Mouse (Mus musculus) Patski (cell line): ENCODE results near the gene Gm20458. TPM values are rescaled to one million over a fixed set of nuclear protein-coding genes. Genes with fewer than 3 reads are reported as not detected.

Experiments used
- ATAC-seq: fragments of 100-300 bp; one replicate; pipeline ENCODE4 v1.8.0; 2021
- CTCF ChIA-PET: fragments of 350-600 bp; sonication (Branson Sonifier 250); formaldehyde crosslinking; loops from one replicate; lab custom pipeline; 2022; ENCODE audit warnings: inconsistent platforms; lab: Charles Lee
- POLR2A ChIA-PET: fragments of 350-600 bp; sonication (Branson Sonifier 250); formaldehyde crosslinking; loops from one replicate; lab custom pipeline; 2022; ENCODE audit warnings: antibody characterized with exemption, inconsistent platforms; lab: Charles Lee
- DNase-seq: peaks from one replicate; pipeline ENCODE4 v3.0.0-alpha.2; 2011; ENCODE audit warnings: low read depth, low spot score
- H3K27me3 ChIP-seq: fragments of 371-371 bp; one replicate; pipeline ENCODE4 v1.5.1; 2021
- CTCF ChIP-seq: fragments of 100-300 bp; IDR thresholded peaks from one replicate; pipeline ENCODE4 v1.5.1; 2021
- in situ Hi-C: fragments of 300-500 bp; cut with MboI; formaldehyde crosslinking; loops from 3 replicates; pipeline ENCODE4 v1.11.1; 2018; ENCODE audit warnings: low pct_unique_long_range_greater_than_20kb, mixed read lengths
- polyA plus RNA-seq: library from polyadenylated mRNA; unstranded; gene quantifications from one replicate; pipeline ENCODE4 v1.2.3, GENCODE M21; 2021

Gene Gm20458
- polyA plus RNA-seq, 1 experiment from 2014 or later, result 18.5 TPM

DNA sequence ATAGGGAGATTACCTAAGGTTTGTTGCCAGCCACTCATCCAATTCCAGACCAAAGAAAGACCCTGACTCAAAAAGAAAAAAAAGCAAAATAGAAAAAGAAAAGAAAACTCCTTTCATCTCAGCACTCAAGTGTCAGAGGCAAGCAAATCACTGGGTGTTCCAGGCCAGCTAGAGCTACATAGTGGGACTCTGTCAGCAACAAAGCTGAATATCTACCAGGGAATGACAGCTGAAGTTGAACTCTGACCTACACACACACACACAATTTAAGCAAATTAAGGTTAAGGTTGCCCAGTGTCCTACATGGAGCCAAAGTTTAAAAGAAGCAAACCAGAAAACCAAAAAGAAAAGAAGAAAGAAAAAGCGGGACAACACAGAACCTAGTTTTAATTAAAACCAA is 12.6 kb upstream of the Gm20458 start:
- in situ Hi-C loops, result no loop called here

GRCm38 (mm10) chr2:164448921-164449320 is 11.8 kb upstream of the Gm20458 start:
- H3K27me3 ChIP-seq, result no peaks in the 10 kb centered on the region
- no peak for TF ChIP-seq CTCF
- in situ Hi-C loops, result no loop called here
- ChIA-PET CTCF (interaction anchor here (1.2 to 2.3 kb wide), 3 partner anchors 8 to 22 kb away, joined by 3 to 8 read pairs (median 4); partner anchors contain the start of gene Sys1), POLR2A (interaction anchor here (0.6 kb wide), 1 partner anchor 182 kb away, joined by 3 read pairs; no protein-coding TSS in a partner anchor)
- no peak for ATAC-seq
- no peak for DNase-seq

More for the DNA sequence above, 12.6 kb upstream of the Gm20458 start:
- DNase-seq (no peak), ATAC-seq (no peak)
- TF ChIP-seq CTCF, result no peak
- H3K27me3 ChIP-seq, result no peaks in the 10 kb centered on the region
- ChIA-PET CTCF (interaction anchor here (1.2 to 2.3 kb wide), 3 partner anchors 9 to 21 kb away, joined by 3 to 8 read pairs (median 4); partner anchors contain the start of gene Sys1), POLR2A (no interaction called here)

GRCm38 (mm10) chr2:164449341-164450042 is 11.3 kb upstream of the Gm20458 start:
- H3K27me3 ChIP-seq, result no peaks in the 10 kb centered on the region
- ChIA-PET CTCF (interaction anchor here (1.4 to 2.3 kb wide), 2 partner anchors 10 to 23 kb away, joined by 3 to 8 read pairs; no protein-coding TSS in a partner anchor), POLR2A (interaction anchor here (0.6 kb wide), 1 partner anchor 182 kb away, joined by 3 read pairs; no protein-coding TSS in a partner anchor)
- ATAC-seq (no peak), DNase-seq (no peak)
- no peak for TF ChIP-seq CTCF
- in situ Hi-C loops, result no loop called here

- no peak for ATAC-seq
- in situ Hi-C loops, result no loop called here
- TF ChIP-seq CTCF, result no peak
- ChIA-PET CTCF (interaction anchor here (0.6 to 1.3 kb wide), 3 partner anchors 12 to 102 kb away, joined by 3 to 5 read pairs (median 3); no protein-coding TSS in a partner anchor), POLR2A (interaction anchor here (0.6 to 8.3 kb wide), 3 partner anchors 11 to 340 kb away, joined by 5 to 110 read pairs (median 48); partner anchors contain the start of gene Sdc4)
- no peaks in the 10 kb centered on the region for H3K27me3 ChIP-seq
- no peak for DNase-seq
Measured at GRCm38 (mm10) chr2:164452000-164452676, 8.6 kb upstream of the Gm20458 start.

GRCm38 (mm10) chr2:164453047-164453757 is 7.6 kb upstream of the Gm20458 start:
- ChIA-PET CTCF (interaction anchor here (0.8 to 1.6 kb wide), 4 partner anchors 14 to 68 kb away, joined by 3 to 4 read pairs (median 4); no protein-coding TSS in a partner anchor), POLR2A (interaction anchor here (5.8 to 8.3 kb wide), 2 partner anchors 13 to 21 kb away, joined by 48 to 110 read pairs; partner anchors contain the start of gene Sdc4)
- in situ Hi-C loops, result no loop called here
- no peak for DNase-seq
- no peak for TF ChIP-seq CTCF
- no peak for ATAC-seq
- H3K27me3 ChIP-seq, result no peaks in the 10 kb centered on the region

- CTCF ChIA-PET, result interaction anchor here (1.2 to 3.5 kb wide), 5 partner anchors 15 to 68 kb away, joined by 4 to 17 read pairs (median 9); no protein-coding TSS in a partner anchor
- in situ Hi-C loops, result no loop called here
- POLR2A ChIA-PET, result interaction anchor here (0.6 to 8.3 kb wide), 5 partner anchors 13 to 83 kb away, joined by 3 to 110 read pairs (median 4); partner anchors contain the start of gene Sdc4
- TF ChIP-seq CTCF, result no peak
- ATAC-seq (no peak), DNase-seq (no peak)
- H3K27me3 ChIP-seq, result no peaks in the 10 kb centered on the region
Measured at GRCm38 (mm10) chr2:164453887-164454500, 6.8 kb upstream of the Gm20458 start.

DNA sequence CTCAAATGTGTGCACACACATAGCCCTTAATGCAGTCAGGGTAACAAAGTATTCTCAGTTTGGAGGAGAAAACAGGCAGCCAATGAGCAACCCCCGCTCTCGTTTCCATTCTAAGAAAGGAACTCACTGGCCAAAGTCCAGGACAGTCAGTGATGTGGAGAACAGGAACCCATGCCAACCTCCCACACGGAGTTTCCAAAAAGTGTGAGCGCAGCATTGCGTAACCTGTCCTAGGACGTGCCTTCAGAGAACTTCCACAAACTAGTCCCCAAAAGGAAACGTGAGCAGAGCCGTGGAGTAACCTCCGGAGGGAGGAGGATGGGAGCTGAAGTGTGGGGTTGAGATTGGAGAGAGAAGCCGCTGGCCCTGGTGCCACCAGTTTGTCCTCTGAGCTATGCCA is 5.9 kb upstream of the Gm20458 start:
- CTCF ChIA-PET, result interaction anchor here (0.8 to 3.5 kb wide), 6 partner anchors 16 to 67 kb away, joined by 3 to 17 read pairs (median 11); no protein-coding TSS in a partner anchor
- no peaks in the 10 kb centered on the region for H3K27me3 ChIP-seq
- ATAC-seq (peak; percentile 35), DNase-seq (peak; percentile 91)
- POLR2A ChIA-PET, result interaction anchor here (0.8 to 8.3 kb wide), 4 partner anchors 14 to 37 kb away, joined by 3 to 110 read pairs (median 26); partner anchors contain the start of gene Sdc4
- in situ Hi-C loops, result loop anchor here (5.0 kb wide), 1 partner anchor 38 kb away; no protein-coding TSS in a partner anchor
- TF ChIP-seq CTCF, result no peak

DNA sequence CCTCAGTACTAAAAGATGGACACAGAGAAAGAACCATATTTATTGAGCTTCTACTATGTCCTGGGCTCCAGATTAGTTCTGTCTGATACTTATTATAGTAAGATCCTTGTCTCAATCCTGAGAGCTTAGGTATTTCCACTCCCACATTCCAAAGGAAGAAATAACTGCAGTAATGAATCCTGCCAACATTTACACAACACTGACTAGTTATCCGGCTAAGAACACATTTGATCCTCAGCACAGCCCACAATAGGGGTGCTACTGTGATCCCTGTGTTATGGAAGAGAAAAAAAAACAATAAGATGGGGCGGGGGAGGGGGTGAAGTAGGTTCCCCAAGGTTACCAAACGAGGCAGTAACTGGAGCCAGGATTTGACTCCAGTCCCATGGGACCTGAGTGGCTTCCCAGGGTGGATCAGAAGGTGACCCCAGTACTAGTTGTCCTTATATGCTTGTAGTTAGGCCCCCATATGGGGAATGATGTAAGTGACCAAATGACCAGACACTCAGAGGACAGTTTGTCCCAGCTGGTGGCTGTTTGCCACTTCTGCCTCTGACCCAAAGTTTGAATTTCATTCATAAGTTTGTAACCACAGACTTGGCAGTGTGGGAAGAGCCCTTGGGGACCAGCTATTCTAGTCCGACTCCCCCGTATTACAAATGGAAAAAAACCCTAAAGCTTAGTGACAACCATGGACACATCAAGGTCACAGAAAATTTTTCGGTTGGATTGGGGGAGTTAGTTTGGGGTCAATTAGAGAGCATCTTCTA is 5.2 kb upstream of the Gm20458 start:
- TF ChIP-seq CTCF, result no peak
- POLR2A ChIA-PET, result interaction anchor here (0.6 to 8.3 kb wide), 7 partner anchors 10 to 72 kb away, joined by 3 to 110 read pairs (median 6); partner anchors contain the start of gene Sdc4
- no peak for DNase-seq

More for the DNA sequence above, 5.2 kb upstream of the Gm20458 start:
- no peaks in the 10 kb centered on the region for H3K27me3 ChIP-seq
- ATAC-seq, result peak; percentile 63
- in situ Hi-C loops, result loop anchor here (5.0 kb wide), 1 partner anchor 38 kb away; no protein-coding TSS in a partner anchor
- CTCF ChIA-PET, result interaction anchor here (0.6 to 3.5 kb wide), 13 partner anchors 9 to 72 kb away, joined by 3 to 17 read pairs (median 7); partner anchors contain the start of gene Sdc4
